Mouse (Mus musculus) ES-E14 (cell line): ENCODE results near the gene Narf. TPM values are rescaled to one million over a fixed set of nuclear protein-coding genes. Genes with fewer than 3 reads are reported as not detected.

Source experiments
- DNase-seq: peaks from one replicate; pipeline ENCODE4 v3.0.0-alpha.2; 2013; ENCODE audit warnings: low read depth, low spot score
- H3K27ac ChIP-seq: 2 replicates; pipeline ENCODE4 v1.5.1; 2012; ENCODE audit warnings: low read depth, mild to moderate bottlenecking, low read length, moderate library complexity, mixed read lengths; ENCODE audit not compliant: poor library complexity, insufficient read depth, severe bottlenecking
- H3K36me3 ChIP-seq: 2 replicates; pipeline ENCODE4 v1.6.1; 2012; ENCODE audit warnings: mild to moderate bottlenecking, low read length, moderate library complexity, mixed read lengths; ENCODE audit not compliant: control insufficient read depth, poor library complexity, insufficient read depth, severe bottlenecking
- H3K4me1 ChIP-seq, 2 experiments: fragments of 150-350 bp in 1 of 2; sonication (generic) in 1 of 2; 2 replicates each; pipeline ENCODE4 v1.6.1; 2012; ENCODE audit warnings: low read length in 2 of 2, mild to moderate bottlenecking in 1 of 2, mixed read lengths in 1 of 2; ENCODE audit not compliant: control insufficient read depth in 2 of 2, insufficient read depth in 2 of 2, poor library complexity in 1 of 2
- H3K4me3 ChIP-seq, 2 experiments: fragments of 150-350 bp in 1 of 2; sonication (generic) in 1 of 2; 2 replicates each; pipeline ENCODE4 v1.5.1; 2012; ENCODE audit warnings: low read length in 2 of 2, low read depth in 1 of 2, mild to moderate bottlenecking in 1 of 2, mixed read lengths in 1 of 2; ENCODE audit not compliant: insufficient read depth in 1 of 2, poor library complexity in 1 of 2, severe bottlenecking in 1 of 2
- H3K9ac ChIP-seq: 2 replicates; pipeline ENCODE4 v1.6.1; 2012; ENCODE audit warnings: low read depth, mild to moderate bottlenecking, low read length, mixed read lengths; ENCODE audit not compliant: poor library complexity, insufficient read depth, severe bottlenecking
- H3K9me3 ChIP-seq: fragments of 150-350 bp; sonication (generic); 2 replicates; pipeline ENCODE4 v1.6.1; 2012; ENCODE audit warnings: low read depth, mild to moderate bottlenecking, low read length; ENCODE audit not compliant: control insufficient read depth, insufficient read depth
- CHD2 ChIP-seq: IDR thresholded peaks from 2 replicates; pipeline ENCODE4 v1.6.1; 2014; ENCODE audit warnings: mild to moderate bottlenecking, low read depth, low read length, inconsistent platforms
- HCFC1 ChIP-seq: IDR thresholded peaks from 2 replicates; pipeline ENCODE4 v1.6.1; 2012; ENCODE audit warnings: low read length, inconsistent platforms, borderline replicate concordance; ENCODE audit not compliant: insufficient read depth
- MAFK ChIP-seq: IDR thresholded peaks from 2 replicates; pipeline ENCODE4 v1.6.1; 2014; ENCODE audit warnings: mild to moderate bottlenecking, low read depth, low read length, inconsistent platforms; ENCODE audit not compliant: insufficient read depth
- ZC3H11A ChIP-seq: IDR thresholded peaks from 2 replicates; pipeline ENCODE4 v1.6.1; 2012; ENCODE audit warnings: low read depth, mild to moderate bottlenecking, inconsistent platforms, low read length, borderline replicate concordance
- ZNF384 ChIP-seq: IDR thresholded peaks from 2 replicates; pipeline ENCODE4 v1.6.1; 2012; ENCODE audit warnings: low read depth, low read length, inconsistent platforms
- in situ Hi-C, 2 experiments: fragments of 600-800 bp; cut with MboI; formaldehyde crosslinking; loops; one replicate each; pipeline ENCODE4 v1.15.1; 2025; ENCODE audit warnings: low sequenced_read_pairs in 2 of 2, inconsistent platforms in 1 of 2; ENCODE audit not compliant: unreplicated experiment in 2 of 2
- total RNA-seq: library from RNA; depleted of rRNA; stranded (reverse); fragments of 300-350 nt; gene quantifications from 2 replicates; pipeline ENCODE4 v1.2.3, GENCODE M21; 2012

Narf gene
- total RNA-seq, 1 experiment, result 11.7 TPM

GRCm38 (mm10) chr11:121204161-121205006 is 32.7 kb upstream of the Narf start, which contains the start of the genes Hexdc and Ogfod3:
Gene Hexdc, plus strand, starts transcription at chr11:121204433.
Gene Ogfod3, minus strand, starts transcription at chr11:121204711.
- peaks cover 0 to 2% of the 10 kb centered on the region in 2 experiments; a peak in 1 of 4 replicates for H3K4me1 ChIP-seq
- TF ChIP-seq HCFC1 (peak; percentile 57; the same call in 1 of the 2 replicates), ZNF384 (no peak)
- H3K9me3 ChIP-seq, result no peaks in the 10 kb centered on the region
- in situ Hi-C loops, result no loop called here
- no peaks in the 10 kb centered on the region; the same call in 1 of the 2 replicates for H3K36me3 ChIP-seq
- no peak within 1 kb of the TSS for H3K27ac ChIP-seq
- peak within 1 kb of the TSS; percentile 97 for H3K9ac ChIP-seq
- peak; percentile 98 for DNase-seq
- H3K4me3 ChIP-seq, result peak within 1 kb of the TSS; percentile 94 to 98

GRCm38 (mm10) chr11:121216831-121217230 is 20.2 kb upstream of the Narf start:
- Histone ChIP-seq H3K4me1 (0 out of 4 replicates have a peak, but pooled peaks cover 0 to 1% of the 10 kb centered on the region in 2 experiments), H3K9ac (no peak overlapping the region), H3K27ac (no peak overlapping the region), H3K4me3 (no peak overlapping the region), H3K9me3 (no peaks in the 10 kb centered on the region), H3K36me3 (peaks cover 18% of the 10 kb centered on the region)
- in situ Hi-C loops, result no loop called here
- TF ChIP-seq ZNF384, result no peak
- TF ChIP-seq HCFC1, result no peak
- TF ChIP-seq ZC3H11A, result no peak
- no peak for TF ChIP-seq CHD2
- no peak for TF ChIP-seq MAFK
- no peak for DNase-seq

- Histone ChIP-seq H3K9me3 (no peaks in the 10 kb centered on the region), H3K4me3 (no peak overlapping the region), H3K27ac (no peak overlapping the region), H3K9ac (no peak overlapping the region), H3K4me1 (no peaks in the 10 kb centered on the region), H3K36me3 (peaks cover 23% of the 10 kb centered on the region; the same call in 1 of the 2 replicates)
- in situ Hi-C loops, result no loop called here
- no peak for DNase-seq
- no peak for TF ChIP-seq HCFC1
- no peak for TF ChIP-seq ZC3H11A
These were observed 17.3 kb upstream of the Narf start for GRCm38 (mm10) chr11:121219776-121220175.

- TF ChIP-seq ZC3H11A, result no peak
- no peak for TF ChIP-seq MAFK
- TF ChIP-seq ZNF384, result no peak
- no peak for TF ChIP-seq HCFC1
- TF ChIP-seq CHD2, result no peak
- Histone ChIP-seq H3K4me1 (no peaks in the 10 kb centered on the region), H3K4me3 (no peak overlapping the region), H3K27ac (no peak overlapping the region), H3K9ac (no peak overlapping the region), H3K9me3 (no peaks in the 10 kb centered on the region), H3K36me3 (peaks cover 27% of the 10 kb centered on the region)
- DNase-seq, result no peak
- in situ Hi-C loops, result no loop called here
These were observed 16.3 kb upstream of the Narf start for GRCm38 (mm10) chr11:121220771-121221170.
